Mouse (Mus musculus) kidney, adult 2 months (tissue): ENCODE data around the gene Ell2.

Experiments used
- CTCF ChIP-seq: fragments of 200-500 bp; conservative IDR thresholded peaks from 2 replicates; pipeline ENCODE4 v1.5.1; 2011; ENCODE audit warnings: low read depth, mild to moderate bottlenecking, control low read depth, low read length, moderate library complexity, mixed read lengths; ENCODE audit not compliant: insufficient read depth, insufficient read length
- POLR2A ChIP-seq: fragments of 200-500 bp; IDR thresholded peaks from one replicate; pipeline ENCODE4 v1.6.1; 2011; ENCODE audit warnings: low read depth, low read length, control low read depth

GRCm38 (mm10) chr13:75719645-75720044, 13.1 kb downstream of the Ell2 start:
- TF ChIP-seq CTCF (no peak), POLR2A (no peak)
